Mouse (Mus musculus) MEL (cell line): ENCODE data around the gene Ssr1.

Experiments
- POLR2A ChIP-seq, 2 experiments: IDR thresholded peaks; 2 replicates each; pipeline ENCODE4 v1.6.1; 2011 to 2012; ENCODE audit warnings: low read length in 2 of 2, mild to moderate bottlenecking in 2 of 2, control low read depth in 1 of 2, improper control_type of control experiment in 1 of 2, low read depth in 1 of 2, moderate library complexity in 1 of 2; ENCODE audit not compliant: control insufficient read depth in 1 of 2, insufficient read depth in 1 of 2, poor library complexity in 1 of 2
- UBTF ChIP-seq: IDR thresholded peaks from 2 replicates; pipeline ENCODE4 v1.6.1; 2012; ENCODE audit warnings: low read depth, mild to moderate bottlenecking, inconsistent platforms, low read length, improper control_type of control experiment, moderate library complexity, borderline replicate concordance; ENCODE audit not compliant: insufficient read depth

GRCm38 (mm10) chr13:37981063-37981462 is 13.0 kb downstream of the Ssr1 start:
- no peak for TF ChIP-seq UBTF
- TF ChIP-seq POLR2A (IDR thresholded peaks at IDR 0.05; ENCODE audit: control insufficient read depth in 1 of 2, insufficient read depth in 1 of 2, low read depth in 1 of 2, low read length in 2 of 2, poor library complexity in 1 of 2): no peak
